Mouse (Mus musculus) kidney, postnatal 25 days (tissue): ENCODE measurements at regions not wholly inside any gene's neighbourhood (a gene's known extent, or its start where the extent isn't known, plus 50 kb on each side); places are given as distances from the start of the nearest gene placed in this dataset.

Experiments
- DNase-seq, 2 experiments: peaks; one replicate each; pipeline ENCODE4 v3.0.0; 2021; ENCODE audit warnings: mixed read lengths in 2 of 2

DNA sequence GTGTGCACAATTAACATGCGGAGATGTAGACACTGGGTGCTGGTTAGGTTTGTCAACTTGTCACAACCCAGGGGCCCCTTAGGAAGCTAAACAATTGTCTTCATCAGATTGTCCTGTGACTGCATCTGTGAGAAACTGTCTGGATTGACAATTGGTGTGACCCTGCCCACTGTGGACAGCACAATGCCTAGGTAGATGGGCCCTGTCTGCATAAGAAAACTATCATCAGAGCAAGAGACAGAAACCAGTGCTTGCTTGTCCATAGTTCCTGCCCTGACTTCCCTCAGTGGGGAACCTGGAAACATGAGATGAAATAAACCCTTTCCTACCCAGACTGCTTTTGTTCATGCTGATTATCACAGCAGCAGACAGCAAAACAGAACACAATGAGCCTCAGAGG lies 63.5 kb upstream of the Tyw5 start:
- no peak for DNase-seq

DNA sequence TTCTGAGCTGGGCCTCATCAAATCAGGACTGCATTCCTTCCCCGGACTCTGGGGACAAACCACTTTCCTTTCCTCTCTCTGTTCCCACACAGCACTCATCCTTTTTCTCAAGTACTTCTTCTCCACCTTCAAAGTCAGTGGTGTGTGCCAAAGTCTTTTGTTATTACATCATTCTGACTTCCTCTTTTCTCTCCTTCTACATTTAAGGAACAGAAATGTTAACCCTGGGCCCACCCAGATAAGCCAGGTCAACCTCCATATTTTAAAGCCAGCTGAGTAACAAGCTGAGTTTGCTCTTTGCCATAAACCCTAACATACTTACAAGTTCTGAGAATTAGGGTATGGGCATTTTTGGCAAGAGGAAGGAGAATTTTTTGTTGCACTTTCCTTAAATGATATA lies 65.3 kb upstream of the Tyw5 start:
- DNase-seq = no peak

DNA sequence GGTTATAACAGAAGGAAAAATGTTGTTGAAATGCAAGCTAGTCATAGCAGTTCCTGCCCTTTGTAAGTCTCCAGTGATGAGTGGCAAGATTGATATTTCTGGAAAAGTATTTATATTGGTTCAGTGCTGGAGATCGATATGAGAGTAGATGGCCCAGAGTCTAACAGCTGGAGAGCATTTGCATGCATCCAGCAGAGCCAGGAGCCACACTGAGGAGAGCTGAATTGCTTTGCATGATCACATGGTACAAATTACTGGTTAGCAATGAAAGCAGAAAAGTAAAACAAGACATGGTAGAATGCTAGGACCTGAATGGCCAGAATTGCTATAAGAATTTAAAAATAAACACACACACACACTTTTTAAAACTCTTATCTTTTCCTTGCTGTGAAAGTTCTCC lies 70.8 kb upstream of the Tyw5 start:
- no peak for DNase-seq

DNA sequence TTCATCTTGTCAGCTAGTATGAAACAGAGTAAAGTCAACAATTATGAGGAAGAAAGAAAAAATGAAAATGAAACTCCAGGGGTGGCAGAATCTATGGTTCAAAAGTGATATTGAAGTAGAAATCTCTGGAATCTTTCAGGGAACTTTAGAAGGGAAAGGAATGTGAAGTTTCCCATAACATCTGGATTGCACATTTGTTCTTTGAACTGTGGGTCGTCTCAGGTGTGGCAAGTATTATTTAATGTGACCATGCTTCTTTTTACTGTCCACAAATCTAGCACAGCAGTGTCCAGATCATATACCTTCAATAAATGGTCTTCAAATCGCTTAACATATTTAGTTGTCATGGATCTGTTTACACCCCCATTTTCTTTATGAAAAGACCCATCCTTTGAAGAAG lies 71.2 kb upstream of the Tyw5 start:
- no peak for DNase-seq

DNA sequence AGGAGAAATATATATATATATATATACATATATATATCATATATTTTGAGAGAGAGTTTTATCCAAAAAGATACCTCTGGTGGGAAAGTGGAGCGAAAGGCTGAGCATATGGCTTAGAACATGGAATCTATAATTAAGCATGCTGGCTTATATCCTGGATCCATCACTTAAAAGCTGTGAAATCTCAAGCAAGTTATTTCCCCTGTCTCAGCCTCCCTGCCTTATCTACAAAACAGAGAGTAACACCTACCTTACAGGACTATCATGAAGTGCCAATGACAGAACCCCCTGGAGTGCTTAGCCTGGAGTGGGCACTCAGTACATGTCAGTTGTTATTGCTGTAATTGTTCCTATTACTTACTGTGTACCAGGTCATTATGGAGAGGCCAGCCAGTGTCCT lies 71.9 kb upstream of the Tyw5 start:
- DNase-seq = no peak

DNA sequence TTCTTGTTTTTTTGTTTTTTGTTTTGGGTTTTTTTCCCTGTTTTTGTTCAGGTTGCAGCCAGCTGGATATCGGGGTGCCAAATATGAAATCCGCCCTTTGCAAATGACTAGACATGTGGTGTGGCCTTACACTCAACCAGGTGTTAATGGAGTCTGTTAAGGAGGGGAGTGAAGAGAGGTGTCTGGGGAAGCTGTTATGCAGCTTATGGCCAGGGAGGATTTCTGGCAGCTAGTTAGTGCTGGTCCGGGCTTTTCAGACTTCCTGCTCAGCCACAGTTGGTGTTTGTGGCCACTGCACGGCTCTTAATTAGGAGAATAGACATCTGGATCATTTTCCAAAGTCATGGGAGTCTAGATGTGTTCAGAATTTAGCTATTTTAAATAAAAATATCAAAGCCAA lies 72.7 kb upstream of the Tyw5 start:
- no peak for DNase-seq

DNA sequence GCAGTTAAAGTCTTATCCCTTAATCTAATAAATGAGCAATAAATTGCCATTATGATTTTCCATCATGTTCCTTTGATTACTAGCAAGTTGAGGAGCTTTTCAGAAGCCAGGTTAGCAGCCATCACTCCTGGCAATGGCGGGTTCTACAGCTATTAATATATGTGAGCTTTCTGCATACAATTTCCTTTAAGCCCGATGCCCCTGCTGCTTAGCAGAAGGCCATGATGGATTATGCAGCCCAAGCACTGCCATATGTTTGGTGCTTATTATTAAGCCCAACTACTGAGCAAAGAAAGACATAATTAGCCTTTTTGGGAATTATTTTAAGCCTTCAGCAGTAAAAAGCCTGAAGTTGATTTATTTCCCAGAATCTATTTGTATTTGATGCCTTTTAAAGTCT lies 82.3 kb upstream of the Tyw5 start:
- no peak for DNase-seq

DNA sequence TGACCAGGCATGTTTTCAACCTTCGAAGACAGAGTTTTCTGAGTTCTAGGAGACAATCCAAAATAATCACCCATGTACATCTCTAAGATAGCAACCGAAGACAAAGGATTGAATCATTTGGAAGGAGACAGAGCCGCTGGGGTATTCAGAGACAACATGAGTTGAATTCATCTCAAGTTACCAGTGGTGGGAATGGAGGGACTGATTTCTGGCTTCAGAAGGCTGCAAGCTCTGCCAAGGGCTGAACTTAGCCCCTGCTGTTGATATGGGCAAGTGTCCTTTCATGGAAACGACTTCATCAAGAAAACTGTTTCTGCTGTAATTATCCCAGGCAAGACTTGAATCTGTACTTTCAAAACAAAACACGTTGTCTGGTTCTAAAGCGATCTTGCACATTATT lies 82.7 kb upstream of the Tyw5 start:
- no peak for DNase-seq

DNA sequence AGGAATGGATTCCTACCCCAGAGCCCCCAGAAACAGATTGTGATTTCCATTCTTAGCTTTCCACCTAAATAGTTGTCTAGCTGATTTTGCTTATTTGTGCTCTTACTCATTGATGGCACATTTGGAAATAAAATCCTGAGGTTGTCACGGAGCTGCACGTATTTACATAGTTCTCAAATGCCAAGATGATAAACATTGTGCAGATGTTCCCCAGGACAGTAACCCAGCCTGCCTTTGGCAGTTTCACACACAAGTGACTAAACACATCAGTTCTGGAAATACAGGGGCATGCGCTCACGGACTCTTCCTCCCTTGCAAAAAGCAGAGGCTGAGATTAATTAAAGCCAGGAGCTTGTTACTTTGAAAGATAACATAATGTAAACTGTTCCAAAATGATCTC lies 83.1 kb upstream of the Tyw5 start:
- DNase-seq = no peak

DNA sequence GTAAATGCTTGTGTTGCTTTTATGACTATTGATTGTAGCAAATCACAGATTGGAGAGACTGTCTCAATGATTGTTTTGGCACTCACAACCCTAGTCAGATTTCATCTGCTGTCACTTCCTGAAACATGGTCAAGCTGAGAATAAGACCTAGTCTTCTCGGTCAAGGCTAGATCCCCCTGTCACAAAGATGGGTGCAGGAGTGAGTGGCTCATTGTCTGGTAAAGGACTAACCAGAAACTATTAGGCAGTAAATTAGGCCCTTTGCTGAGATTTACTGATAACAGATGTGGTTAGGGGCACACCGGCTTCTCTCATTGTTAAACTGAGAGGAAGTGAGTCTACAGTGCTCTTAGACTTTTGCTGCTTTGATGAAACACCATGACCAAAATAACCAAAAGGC lies 85.8 kb upstream of the Tyw5 start:
- no peak for DNase-seq

DNA sequence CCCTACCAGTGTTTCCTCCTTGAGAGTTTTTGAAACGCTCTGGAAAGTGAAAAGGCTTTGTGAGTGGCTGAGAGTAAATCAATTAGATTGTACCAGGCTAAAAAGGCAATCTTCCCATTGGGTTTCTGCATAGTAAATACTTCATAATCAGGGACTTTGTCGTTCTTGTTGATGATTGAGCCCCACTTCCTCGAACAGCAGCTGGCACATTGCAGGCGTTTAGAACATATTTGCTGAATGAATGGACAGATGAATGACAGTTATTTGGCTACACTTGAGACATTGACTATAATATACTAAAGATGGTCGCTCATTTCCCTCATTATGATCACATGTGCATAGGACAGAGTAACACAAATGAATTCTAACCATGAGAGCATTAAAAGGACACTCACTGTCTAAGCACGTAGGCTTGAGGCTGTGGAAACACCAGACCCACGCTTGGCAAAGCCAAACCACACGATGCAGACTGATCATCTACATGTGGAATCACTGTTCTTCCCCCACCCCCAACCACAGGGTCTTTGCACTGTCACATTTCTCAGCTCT lies 90.7 kb upstream of the Tyw5 start:
- DNase-seq = no peak

DNA sequence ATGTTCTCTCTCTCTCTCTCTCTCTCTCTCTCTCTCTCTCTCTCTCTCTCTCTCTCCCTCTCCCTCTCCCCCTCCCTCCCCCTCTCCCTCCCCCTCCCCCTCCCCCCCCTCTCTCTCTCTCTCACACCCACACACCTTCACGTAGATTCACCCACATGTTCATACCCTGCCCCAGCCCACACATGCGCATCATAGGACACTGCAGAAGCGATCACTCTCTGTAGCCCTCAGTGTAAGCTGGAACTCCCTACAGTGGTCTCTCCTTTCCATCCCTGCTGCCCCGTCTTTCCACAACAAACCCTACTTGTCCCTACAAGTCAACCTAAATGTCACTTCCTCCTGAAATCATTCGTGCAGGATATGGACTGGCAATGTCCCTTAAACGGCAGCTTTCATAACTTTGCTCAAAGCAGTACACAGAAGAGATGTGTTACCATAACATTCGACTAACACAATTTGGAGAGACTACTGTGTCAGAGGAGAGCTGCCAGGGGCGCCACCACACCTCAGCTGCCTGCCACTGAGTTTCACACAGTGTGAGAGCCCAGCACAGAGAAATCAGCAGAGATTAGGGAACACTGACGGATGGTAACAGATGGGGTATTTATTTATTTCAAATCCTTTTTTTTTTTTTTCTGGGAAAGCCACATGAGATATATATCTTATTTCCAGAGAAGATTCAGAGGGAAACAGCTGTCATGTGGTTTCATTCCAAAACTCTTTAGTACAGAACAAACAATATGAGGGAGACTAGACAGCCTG lies 103.6 kb upstream of the Tyw5 start:
- DNase-seq = no peak

DNA sequence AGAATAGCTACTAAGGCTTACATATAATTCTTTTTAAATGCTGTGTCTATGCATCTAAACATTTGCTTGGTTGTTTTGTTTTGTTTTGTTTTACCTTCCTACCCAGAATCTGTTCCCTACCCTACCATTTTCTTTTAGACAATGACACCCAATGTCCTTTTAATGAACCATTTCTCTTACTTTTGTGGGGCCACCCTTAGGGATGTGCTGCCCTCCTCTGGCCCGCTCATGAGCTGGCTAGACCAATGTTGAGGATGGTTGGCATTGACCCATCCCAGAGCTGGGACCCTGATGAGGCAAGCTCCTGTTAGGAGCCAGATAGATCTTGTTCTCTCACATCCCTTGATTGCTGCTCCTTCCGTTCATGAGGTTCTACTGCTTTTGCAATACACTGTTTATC lies 105.0 kb upstream of the Tyw5 start:
- no peak for DNase-seq

DNA sequence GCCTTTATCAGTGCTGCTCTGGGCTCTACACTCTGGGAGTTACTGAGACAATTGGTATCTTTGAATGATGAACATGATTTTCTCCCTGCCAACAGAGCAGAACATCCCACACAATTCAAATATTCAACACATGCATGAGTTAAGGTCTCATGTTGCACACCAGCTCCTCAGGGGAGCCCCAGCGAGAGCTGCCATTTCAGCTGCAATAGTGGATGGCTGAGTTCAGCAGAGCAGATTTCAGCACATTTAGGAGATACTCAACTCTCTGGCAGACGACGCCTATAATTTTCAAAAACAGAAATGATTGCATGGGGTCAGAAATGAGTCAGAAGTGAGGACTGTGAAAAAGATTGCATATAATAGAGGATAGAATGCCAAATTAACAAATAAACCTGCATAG lies 105.6 kb upstream of the Tyw5 start:
- no peak for DNase-seq

DNA sequence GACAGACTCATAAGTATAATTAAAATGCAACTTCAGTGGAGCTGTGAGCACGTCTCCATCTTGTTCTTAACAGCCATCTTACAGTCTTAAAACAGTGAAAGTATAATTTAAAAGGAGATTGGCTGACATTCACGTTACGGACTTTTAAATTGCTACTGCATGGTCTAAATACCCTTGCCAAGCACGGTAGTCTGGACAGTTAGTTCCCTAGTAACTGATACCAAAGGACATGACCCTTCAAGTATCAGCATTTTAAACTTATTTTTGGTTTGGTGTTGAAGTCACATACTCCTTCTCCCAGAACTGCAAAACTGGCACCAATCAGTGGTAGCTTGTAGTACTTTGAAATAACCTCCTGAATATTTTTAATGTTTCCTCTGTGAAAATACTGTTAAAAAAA lies 119.1 kb upstream of the Tyw5 start:
- no peak for DNase-seq

DNA sequence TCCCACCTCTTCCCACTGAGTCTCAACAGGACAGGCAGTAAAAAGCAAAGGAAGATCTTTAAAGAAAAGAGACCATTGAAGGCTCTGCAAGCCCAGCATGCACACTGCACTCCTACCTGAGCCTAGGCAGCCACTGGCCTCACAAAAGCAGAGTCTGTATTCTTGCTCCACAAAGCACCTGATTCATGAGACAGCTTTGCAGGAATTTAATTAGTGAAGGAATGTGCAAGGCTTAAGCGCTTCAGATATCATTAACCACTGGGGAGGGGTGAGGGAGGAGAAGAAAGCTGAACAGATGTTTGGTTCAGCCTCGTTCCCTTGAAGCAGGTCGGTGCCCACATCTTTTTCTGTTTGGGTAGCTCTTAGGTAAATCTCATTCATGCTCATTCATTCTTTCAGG lies 121.8 kb upstream of the Tyw5 start:
- peak; percentile 39 to 56 for DNase-seq

DNA sequence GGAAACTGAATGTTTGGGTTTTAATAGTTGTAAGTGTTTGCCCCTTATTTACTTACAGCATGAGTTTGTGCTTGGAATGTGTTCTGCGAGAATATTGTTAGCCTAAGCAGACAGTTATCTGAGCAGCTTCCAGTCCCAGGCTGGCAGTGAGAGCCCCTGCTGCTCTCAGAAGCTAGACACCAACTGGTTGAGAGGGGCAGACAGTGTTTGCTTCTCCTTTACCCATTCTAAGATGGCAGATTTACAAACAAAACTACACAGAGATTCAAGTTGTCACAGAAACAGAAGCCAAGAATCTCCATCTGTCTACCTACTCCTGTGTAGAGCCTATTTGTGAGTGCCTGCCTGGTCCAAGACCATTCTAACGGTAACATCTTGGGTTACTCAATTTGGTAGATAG lies 122.4 kb upstream of the Tyw5 start:
- no peak for DNase-seq

DNA sequence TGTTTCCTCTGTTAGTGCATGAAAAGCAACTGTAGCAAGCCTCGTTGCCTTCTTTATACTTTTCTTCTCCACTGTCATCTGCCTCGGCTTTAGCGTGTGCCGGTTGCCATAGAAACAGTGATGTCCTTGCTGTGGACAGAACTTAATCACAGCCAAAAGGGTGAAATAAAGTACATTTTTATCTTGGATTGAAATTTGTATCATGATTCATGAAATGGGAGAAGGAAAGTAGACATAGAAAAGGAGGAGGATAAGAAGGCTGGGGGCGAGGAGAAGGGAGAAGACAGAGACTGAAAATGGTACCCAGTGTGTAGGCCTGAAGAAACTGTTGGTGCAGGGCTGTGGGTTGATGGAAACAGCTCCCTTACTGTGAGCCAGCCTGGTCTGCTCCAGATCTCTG lies 130.5 kb upstream of the Tyw5 start:
- DNase-seq = no peak

DNA sequence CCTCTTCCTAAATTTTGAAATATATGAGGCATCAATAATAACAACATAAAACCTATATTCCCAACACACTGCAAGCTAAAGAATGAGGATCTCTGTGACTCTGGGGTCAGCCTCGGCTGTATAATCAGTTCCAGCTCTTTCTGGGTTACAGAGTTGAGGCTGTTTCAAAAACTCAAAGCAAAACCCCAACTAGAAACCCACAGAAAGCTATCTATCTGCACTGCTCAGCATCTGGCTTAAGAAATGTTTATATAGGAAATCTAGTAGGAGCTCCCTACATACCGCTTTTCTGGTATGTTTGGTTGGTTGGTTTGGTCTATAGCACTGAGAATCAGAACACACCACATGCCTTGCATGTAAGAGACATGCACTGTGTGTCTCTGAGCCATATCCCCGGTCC lies 137.8 kb upstream of the Tyw5 start:
- DNase-seq = no peak

DNA sequence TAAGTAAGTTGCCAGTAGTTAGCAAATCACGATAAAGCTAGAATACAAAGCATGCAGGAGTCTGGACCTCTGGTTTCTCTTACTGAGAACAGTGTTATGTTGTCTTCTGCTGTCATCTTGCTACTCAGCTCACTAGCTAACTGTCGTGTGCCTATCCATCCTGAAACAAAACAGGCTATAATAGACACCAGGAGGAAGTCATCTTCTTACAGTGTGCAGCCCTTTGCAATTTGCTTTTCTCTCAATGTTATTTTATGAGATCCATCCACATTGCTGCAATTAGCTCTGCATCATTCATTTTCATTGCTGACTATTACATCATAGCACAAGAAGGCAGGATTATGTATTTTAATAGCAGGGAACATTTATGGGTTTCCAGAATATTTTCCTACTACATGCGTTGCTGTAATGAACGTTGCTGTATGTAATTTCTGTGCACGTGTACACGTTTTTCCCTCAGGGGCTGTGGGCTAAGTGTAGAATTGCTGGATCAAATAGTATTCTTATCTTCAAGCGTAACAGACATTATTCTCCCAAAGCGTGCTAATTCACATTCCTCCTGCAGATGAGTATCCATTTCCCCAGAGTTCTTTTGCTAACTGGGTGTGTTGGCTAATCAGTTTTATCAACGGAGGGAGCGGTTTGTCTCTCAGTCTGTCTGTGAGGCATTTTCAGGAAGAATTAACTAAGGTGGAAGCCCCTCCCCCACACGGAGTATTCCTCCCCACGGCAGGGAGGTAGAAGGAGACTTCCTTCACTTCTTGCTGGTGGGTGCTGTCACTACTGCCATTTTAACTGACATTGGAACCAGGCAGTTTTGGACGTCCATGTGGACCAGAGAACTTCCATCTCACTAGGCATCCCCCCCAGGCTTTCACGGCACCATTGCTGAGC lies 139.1 kb upstream of the Tyw5 start:
- no peak for DNase-seq

DNA sequence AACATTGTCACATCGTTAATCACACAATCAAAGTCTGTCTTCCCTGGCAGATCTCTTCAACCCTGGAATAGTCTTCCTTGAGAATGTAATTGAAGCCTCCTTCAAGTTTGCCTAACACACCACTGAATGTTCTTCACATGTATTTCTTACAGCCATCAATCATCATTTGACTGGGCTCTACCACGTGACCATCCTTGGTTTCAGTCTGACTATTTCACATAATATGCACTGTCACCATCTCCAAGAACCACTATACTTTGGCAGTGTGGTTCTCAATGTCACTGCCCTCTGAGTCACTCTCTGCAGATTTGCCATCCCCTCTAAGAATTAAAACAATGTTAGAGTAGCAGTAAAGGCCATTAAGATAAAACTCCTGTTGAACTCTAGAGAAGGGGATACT lies 154.6 kb upstream of the Tyw5 start:
- DNase-seq = no peak

DNA sequence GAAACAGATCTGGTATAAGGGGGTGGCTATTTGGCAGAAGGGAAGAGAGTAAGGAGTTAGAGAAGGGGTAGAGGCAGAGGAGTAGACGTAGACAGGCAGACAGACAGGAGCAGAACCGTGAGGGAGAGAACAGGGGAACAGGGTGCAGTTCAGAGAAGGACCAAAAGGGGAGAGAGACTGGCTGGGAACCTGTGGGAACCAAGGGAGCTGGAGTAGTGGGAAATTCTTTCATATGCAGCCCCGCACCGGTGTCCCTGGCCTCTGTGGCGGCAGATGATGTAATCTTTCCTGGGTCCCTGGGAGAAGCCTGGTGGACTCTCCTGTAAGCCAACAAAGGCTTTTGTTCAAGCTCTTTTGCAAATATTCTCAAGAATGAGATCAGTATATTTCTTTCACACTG lies 157.8 kb upstream of the Tyw5 start:
- DNase-seq = no peak

DNA sequence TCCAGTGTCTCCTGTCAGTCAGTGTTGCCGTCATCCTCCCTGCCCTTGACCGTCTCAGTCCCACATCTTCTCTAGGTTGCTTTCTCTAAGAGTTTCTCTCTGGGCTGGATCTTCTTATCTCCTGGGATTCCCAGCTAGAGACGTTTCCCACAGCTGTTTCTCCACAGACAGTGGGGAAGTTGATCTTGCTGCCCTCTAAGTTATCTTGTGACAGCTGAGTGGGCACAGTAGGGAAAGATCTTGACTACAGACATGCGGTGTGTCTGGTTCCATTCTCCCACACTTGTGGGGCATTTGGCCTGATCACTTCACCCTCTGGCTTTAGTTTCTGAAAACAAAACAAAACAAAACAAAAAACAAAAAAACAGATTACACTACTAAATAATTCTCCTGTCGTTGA lies 165.2 kb upstream of the Tyw5 start:
- DNase-seq = no peak

DNA sequence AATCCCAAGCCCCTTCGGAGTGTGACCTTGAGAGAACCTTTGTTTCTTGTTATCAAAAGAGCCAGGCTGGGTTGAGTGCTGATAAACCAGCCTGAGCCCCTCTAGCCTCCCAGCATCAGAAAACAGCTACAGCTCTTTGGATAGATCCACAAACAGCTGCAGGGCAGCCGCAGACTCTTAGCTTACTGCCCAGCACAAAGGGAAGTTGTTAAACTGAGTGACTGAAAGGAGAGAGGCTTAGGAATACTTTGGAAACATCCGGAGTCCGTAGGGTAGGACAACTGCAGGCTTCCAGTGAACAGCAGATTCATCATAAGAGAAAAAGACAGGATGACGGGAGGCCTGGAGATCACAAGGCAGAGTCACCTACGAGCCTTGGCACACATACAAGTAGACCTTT lies 166.9 kb upstream of the Tyw5 start:
- DNase-seq = no peak
